Mouse (Mus musculus): ENCODE measurements around the gene Abat. TPM values are rescaled to one million over a fixed set of nuclear protein-coding genes. Genes with fewer than 3 reads are reported as not detected.

Gene Abat
- polyA plus RNA-seq, 1 experiment from 2014 or later = 48.5 TPM

DNA sequence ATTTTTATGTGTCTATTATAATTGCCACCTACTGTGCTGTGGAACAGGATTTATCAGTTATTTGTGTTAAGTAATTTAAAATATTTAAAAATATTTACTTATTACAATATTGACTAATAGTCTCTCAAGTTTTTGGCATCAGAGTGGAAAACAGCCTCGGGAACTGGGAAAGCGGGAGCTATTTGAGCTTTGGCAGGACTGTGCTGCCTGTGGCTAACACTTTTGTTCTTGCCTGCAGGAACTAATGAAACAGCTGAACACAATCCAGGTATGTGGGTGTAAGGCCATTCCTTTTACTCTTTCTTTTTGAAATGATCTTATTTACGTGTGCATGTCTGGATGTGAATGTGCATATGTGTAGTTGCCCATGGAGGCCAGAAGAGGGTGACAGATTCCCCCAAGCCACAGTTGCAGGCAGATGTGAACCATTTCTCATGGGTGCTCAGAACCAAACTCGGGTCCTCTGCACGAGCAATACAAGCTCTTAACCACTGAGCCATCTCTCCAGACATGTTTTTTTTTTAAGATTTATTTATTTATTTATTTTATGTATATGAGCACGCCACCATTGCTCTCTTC is 68.5 kb downstream of the Abat start:
- no peak for ATAC-seq (ENCODE audit: low FRiP score, low TSS enrichment)
- Histone ChIP-seq H3K9me3 (ENCODE audit: low read length) (peaks cover 8% of the 10 kb centered on the region; the same call in 1 of the 2 replicates), H3K4me3 (ENCODE audit: low read length) (no peak overlapping the region), H3K27ac (ENCODE audit: low read length) (no peak overlapping the region), H3K36me3 (ENCODE audit: insufficient read depth, low read length) (peaks cover 42% of the 10 kb centered on the region), H3K9ac (replicated peaks; ENCODE audit: low read length) (no peak overlapping the region), H3K4me1 (ENCODE audit: insufficient read depth, low read length) (no peaks in the 10 kb centered on the region), H3K27me3 (ENCODE audit: insufficient read depth, low read length) (no peaks in the 10 kb centered on the region), H3K4me2 (replicated peaks; ENCODE audit: low read depth, low read length) (no peak overlapping the region)
- 92% methylated on average over 6 of the region's 6 CpGs for WGBS

GRCm38 (mm10) chr16:8582579-8583295 is 69.5 kb downstream of the Abat start:
- peaks cover 8% of the 10 kb centered on the region; the same call in 1 of the 2 replicates for H3K9me3 ChIP-seq (ENCODE audit: low read length)
- WGBS = 95% methylated on average over 5 of the region's 5 CpGs
- no peak overlapping the region for H3K4me3 ChIP-seq (ENCODE audit: low read length)
- H3K27ac ChIP-seq (ENCODE audit: low read length) = no peak overlapping the region
- no peaks in the 10 kb centered on the region for H3K27me3 ChIP-seq (ENCODE audit: insufficient read depth, low read length)
- no peak for ATAC-seq (ENCODE audit: low FRiP score, low TSS enrichment)
- peaks cover 42% of the 10 kb centered on the region for H3K36me3 ChIP-seq (ENCODE audit: insufficient read depth, low read length)
- no peak overlapping the region for H3K4me2 ChIP-seq (replicated peaks; ENCODE audit: low read depth, low read length)
- no peaks in the 10 kb centered on the region for H3K4me1 ChIP-seq (ENCODE audit: insufficient read depth, low read length)
- H3K9ac ChIP-seq (replicated peaks; ENCODE audit: low read length) = no peak overlapping the region

GRCm38 (mm10) chr16:8584248-8584647 is 71.0 kb downstream of the Abat start:
- Histone ChIP-seq H3K27me3 (ENCODE audit: insufficient read depth, low read length) (no peaks in the 10 kb centered on the region), H3K36me3 (ENCODE audit: insufficient read depth, low read length) (peaks cover 40% of the 10 kb centered on the region), H3K9me3 (ENCODE audit: low read length) (peaks cover 8% of the 10 kb centered on the region; the same call in 1 of the 2 replicates), H3K4me2 (replicated peaks; ENCODE audit: low read depth, low read length) (no peak overlapping the region), H3K4me1 (ENCODE audit: insufficient read depth, low read length) (no peaks in the 10 kb centered on the region), H3K9ac (replicated peaks; ENCODE audit: low read length) (no peak overlapping the region), H3K4me3 (ENCODE audit: low read length) (no peak overlapping the region), H3K27ac (ENCODE audit: low read length) (no peak overlapping the region)
- 82% methylated on average over 1 of the region's 1 CpGs for WGBS
- no peak for ATAC-seq (ENCODE audit: low FRiP score, low TSS enrichment)

- WGBS = 79% methylated on average over 5 of the region's 5 CpGs
- no peak overlapping the region for H3K4me2 ChIP-seq (replicated peaks; ENCODE audit: low read depth, low read length)
- no peak overlapping the region for H3K4me3 ChIP-seq (ENCODE audit: low read length)
- no peaks in the 10 kb centered on the region for H3K27me3 ChIP-seq (ENCODE audit: insufficient read depth, low read length)
- H3K36me3 ChIP-seq (ENCODE audit: insufficient read depth, low read length) = peaks cover 44% of the 10 kb centered on the region
- H3K9me3 ChIP-seq (ENCODE audit: low read length) = peaks cover 8% of the 10 kb centered on the region; the same call in 1 of the 2 replicates
- H3K27ac ChIP-seq (ENCODE audit: low read length) = no peak overlapping the region
- ATAC-seq (ENCODE audit: low FRiP score, low TSS enrichment) = no peak
- no peaks in the 10 kb centered on the region for H3K4me1 ChIP-seq (ENCODE audit: insufficient read depth, low read length)
- no peak overlapping the region for H3K9ac ChIP-seq (replicated peaks; ENCODE audit: low read length)
Measured at GRCm38 (mm10) chr16:8585056-8585455, 71.8 kb downstream of the Abat start.

GRCm38 (mm10) chr16:8595411-8595810 is 82.2 kb downstream of the Abat start:
- 0 out of 2 replicates have a peak, but pooled peaks cover 3% of the 10 kb centered on the region for H3K4me1 ChIP-seq (ENCODE audit: insufficient read depth, low read length)
- H3K4me3 ChIP-seq (ENCODE audit: low read length) = no peak overlapping the region
- WGBS = 77% methylated on average over 4 of the region's 4 CpGs
- ATAC-seq (ENCODE audit: low FRiP score, low TSS enrichment) = no peak
- H3K27ac ChIP-seq (ENCODE audit: low read length) = no peak overlapping the region
- H3K4me2 ChIP-seq (replicated peaks; ENCODE audit: low read depth, low read length) = no peak overlapping the region
- H3K9me3 ChIP-seq (ENCODE audit: low read length) = no peaks in the 10 kb centered on the region
- no peaks in the 10 kb centered on the region for H3K36me3 ChIP-seq (ENCODE audit: insufficient read depth, low read length)
- H3K27me3 ChIP-seq (ENCODE audit: insufficient read depth, low read length) = no peaks in the 10 kb centered on the region
- no peak overlapping the region for H3K9ac ChIP-seq (replicated peaks; ENCODE audit: low read length)

DNA sequence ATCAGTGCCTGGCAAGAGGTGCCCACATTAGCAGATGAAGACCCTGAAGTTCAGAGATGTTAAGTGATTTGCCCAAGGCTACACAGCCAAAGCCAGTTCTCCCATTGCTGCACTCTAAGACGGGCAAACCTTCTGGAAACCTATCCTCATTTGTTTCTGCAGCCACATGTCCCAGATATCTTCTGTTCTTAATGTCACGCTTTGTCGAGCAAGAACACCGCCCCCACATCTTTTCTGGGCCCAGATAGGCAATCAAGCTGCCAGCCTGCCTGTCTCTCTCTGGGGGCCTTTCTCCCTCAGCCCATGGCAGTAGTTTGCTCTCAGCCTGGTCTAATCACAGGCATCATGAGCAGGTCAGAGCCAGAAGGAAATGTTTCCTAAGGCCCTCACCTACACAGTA is 83.1 kb downstream of the Abat start:
- WGBS = 45% methylated on average over 4 of the region's 4 CpGs
- Histone ChIP-seq H3K27me3 (ENCODE audit: insufficient read depth, low read length) (no peaks in the 10 kb centered on the region), H3K9me3 (ENCODE audit: low read length) (no peaks in the 10 kb centered on the region), H3K27ac (ENCODE audit: low read length) (no peak overlapping the region), H3K9ac (replicated peaks; ENCODE audit: low read length) (no peak overlapping the region), H3K4me2 (replicated peaks; ENCODE audit: low read depth, low read length) (no peak overlapping the region), H3K4me3 (ENCODE audit: low read length) (no peak overlapping the region), H3K36me3 (ENCODE audit: insufficient read depth, low read length) (no peaks in the 10 kb centered on the region), H3K4me1 (ENCODE audit: insufficient read depth, low read length) (0 out of 2 replicates have a peak, but pooled peaks cover 3% of the 10 kb centered on the region)
- peak; percentile 59; the same call in 1 of the 2 replicates for ATAC-seq (ENCODE audit: low FRiP score, low TSS enrichment)

DNA sequence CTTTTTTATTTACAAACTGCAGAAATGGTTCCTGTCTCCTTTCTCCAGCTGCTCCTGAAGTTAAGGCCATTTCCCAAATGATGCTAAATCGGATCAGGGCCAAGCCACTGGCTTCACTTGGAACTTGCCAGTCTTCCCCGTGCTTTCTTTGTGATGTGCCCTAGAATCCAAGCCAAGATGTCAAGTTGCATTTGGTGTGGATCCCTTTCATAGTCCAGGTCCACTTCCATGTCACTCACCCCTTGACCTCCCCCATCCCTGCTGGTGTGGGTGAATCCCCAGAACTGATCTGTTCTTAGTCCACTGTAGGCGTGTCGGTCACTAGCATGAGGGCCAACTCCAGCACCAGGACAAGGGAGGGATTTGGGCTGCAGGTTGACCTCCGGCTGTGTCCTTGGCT is 84.3 kb downstream of the Abat start:
- Histone ChIP-seq H3K9ac (replicated peaks; ENCODE audit: low read length) (no peak overlapping the region), H3K4me1 (ENCODE audit: insufficient read depth, low read length) (0 out of 2 replicates have a peak, but pooled peaks cover 3% of the 10 kb centered on the region), H3K27me3 (ENCODE audit: insufficient read depth, low read length) (no peaks in the 10 kb centered on the region), H3K36me3 (ENCODE audit: insufficient read depth, low read length) (no peaks in the 10 kb centered on the region), H3K4me3 (ENCODE audit: low read length) (no peak overlapping the region), H3K9me3 (ENCODE audit: low read length) (no peaks in the 10 kb centered on the region), H3K4me2 (replicated peaks; ENCODE audit: low read depth, low read length) (no peak overlapping the region), H3K27ac (ENCODE audit: low read length) (no peak overlapping the region)
- 85% methylated on average over 5 of the region's 5 CpGs for WGBS
- ATAC-seq (ENCODE audit: low FRiP score, low TSS enrichment) = no peak

- Histone ChIP-seq H3K27ac (ENCODE audit: low read length) (no peak overlapping the region), H3K27me3 (ENCODE audit: insufficient read depth, low read length) (no peaks in the 10 kb centered on the region), H3K9ac (replicated peaks; ENCODE audit: low read length) (no peak overlapping the region), H3K4me3 (ENCODE audit: low read length) (no peak overlapping the region), H3K36me3 (ENCODE audit: insufficient read depth, low read length) (no peaks in the 10 kb centered on the region), H3K4me2 (replicated peaks; ENCODE audit: low read depth, low read length) (no peak overlapping the region), H3K9me3 (ENCODE audit: low read length) (no peaks in the 10 kb centered on the region), H3K4me1 (ENCODE audit: insufficient read depth, low read length) (no peaks in the 10 kb centered on the region)
- 84% methylated on average over 3 of the region's 3 CpGs for WGBS
- ATAC-seq (ENCODE audit: low FRiP score, low TSS enrichment) = no peak
Measured at GRCm38 (mm10) chr16:8603789-8604188, 90.6 kb downstream of the Abat start.

DNA sequence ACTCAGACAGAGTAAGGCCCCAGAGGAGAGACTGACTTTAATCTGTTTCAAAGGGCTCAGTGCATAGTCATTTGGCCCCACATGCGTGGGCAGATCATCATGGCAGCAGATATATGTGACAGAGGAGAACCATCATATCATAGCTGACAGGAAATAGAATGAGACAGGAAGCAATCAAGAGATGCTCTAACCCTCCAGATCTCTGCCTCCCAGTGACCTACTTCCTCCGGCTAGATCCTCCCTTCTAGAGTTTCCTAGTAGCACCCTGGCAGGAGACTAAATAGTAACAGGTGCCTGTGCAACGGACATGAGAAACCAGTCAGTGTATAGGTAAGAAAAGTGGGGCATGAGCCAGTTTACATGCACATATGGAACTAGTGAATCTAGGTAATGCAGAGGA is 97.2 kb downstream of the Abat start:
- WGBS = 58% methylated on average over 3 of the region's 3 CpGs
- H3K4me3 ChIP-seq (ENCODE audit: low read length) = no peak overlapping the region
- H3K4me1 ChIP-seq (ENCODE audit: insufficient read depth, low read length) = no peaks in the 10 kb centered on the region
- H3K27me3 ChIP-seq (ENCODE audit: insufficient read depth, low read length) = no peaks in the 10 kb centered on the region
- H3K27ac ChIP-seq (ENCODE audit: low read length) = no peak overlapping the region
- H3K4me2 ChIP-seq (replicated peaks; ENCODE audit: low read depth, low read length) = no peak overlapping the region
- no peaks in the 10 kb centered on the region for H3K9me3 ChIP-seq (ENCODE audit: low read length)
- peaks cover 4% of the 10 kb centered on the region; the same call in 1 of the 2 replicates for H3K36me3 ChIP-seq (ENCODE audit: insufficient read depth, low read length)
- no peak for ATAC-seq (ENCODE audit: low FRiP score, low TSS enrichment)
- H3K9ac ChIP-seq (replicated peaks; ENCODE audit: low read length) = no peak overlapping the region

Measured in kidney, embryonic 16.5 days (tissue).